Mouse (Mus musculus): ENCODE measurements around the gene Tescl. TPM values are rescaled to one million over a fixed set of nuclear protein-coding genes. Genes with fewer than 3 reads are reported as not detected.

Gene Tescl
- total RNA-seq, 4 experiments from 2014 or later, result 0.50 TPM; not detected in 3

- no peak for DNase-seq (ENCODE audit: low spot score)
Measured at GRCm38 (mm10) chr7:24363228-24363627, 29.5 kb upstream of the Tescl start.

- no peak for DNase-seq (ENCODE audit: low spot score)
Measured at GRCm38 (mm10) chr7:24361001-24361400, 27.3 kb upstream of the Tescl start.

GRCm38 (mm10) chr7:24359269-24359668, 25.5 kb upstream of the Tescl start:
- DNase-seq (ENCODE audit: low spot score), result no peak

- no peak for DNase-seq (ENCODE audit: low spot score)
Measured at GRCm38 (mm10) chr7:24357899-24358298, 24.2 kb upstream of the Tescl start.

GRCm38 (mm10) chr7:24356081-24356480, 22.3 kb upstream of the Tescl start:
- no peak for DNase-seq (ENCODE audit: low spot score)

GRCm38 (mm10) chr7:24355646-24356045, 21.9 kb upstream of the Tescl start:
- DNase-seq (ENCODE audit: low spot score), result no peak

- DNase-seq (ENCODE audit: low spot score), result no peak
Measured at GRCm38 (mm10) chr7:24348896-24349295, 15.2 kb upstream of the Tescl start, which contains the start of gene Lypd5. TSS of gene Lypd5 (plus strand) at chr7:24349196.

- no peak for DNase-seq (ENCODE audit: low spot score)
Measured at GRCm38 (mm10) chr7:24346444-24346843, 12.7 kb upstream of the Tescl start.

- no peak for DNase-seq (ENCODE audit: low spot score)
Measured at GRCm38 (mm10) chr7:24343701-24344272, 10.1 kb upstream of the Tescl start.

- no peak for DNase-seq (ENCODE audit: low spot score)
Measured at GRCm38 (mm10) chr7:24338241-24338640, 4.5 kb upstream of the Tescl start.

GRCm38 (mm10) chr7:24335699-24336309, 2.1 kb upstream of the Tescl start:
- peak; percentile 42 for DNase-seq (ENCODE audit: low spot score)

GRCm38 (mm10) chr7:24327281-24327975, 6.3 kb downstream of the Tescl start:
- DNase-seq (ENCODE audit: low spot score), result no peak

- DNase-seq (ENCODE audit: low spot score), result no peak
Measured at GRCm38 (mm10) chr7:24326273-24327135, 7.2 kb downstream of the Tescl start.

GRCm38 (mm10) chr7:24325675-24326128, 8.0 kb downstream of the Tescl start:
- DNase-seq (ENCODE audit: low spot score), result no peak

- DNase-seq (ENCODE audit: low spot score), result no peak
Measured at GRCm38 (mm10) chr7:24325197-24325596, 8.5 kb downstream of the Tescl start.

GRCm38 (mm10) chr7:24322593-24322992, 11.1 kb downstream of the Tescl start:
- DNase-seq (ENCODE audit: low spot score), result no peak

GRCm38 (mm10) chr7:24318942-24319341, 14.8 kb downstream of the Tescl start:
- DNase-seq (ENCODE audit: low spot score), result no peak

- peak; percentile 98 for DNase-seq (ENCODE audit: low spot score)
Measured at GRCm38 (mm10) chr7:24316567-24317092, 17.1 kb downstream of the Tescl start, which contains the start of gene Zfp94. TSS of gene Zfp94 (minus strand) at chr7:24316666.

- DNase-seq (ENCODE audit: low spot score), result no peak
Measured at GRCm38 (mm10) chr7:24315726-24316566, 17.8 kb downstream of the Tescl start.

GRCm38 (mm10) chr7:24300771-24301282, 32.9 kb downstream of the Tescl start, which contains the start of gene Zfp61:
TSS of gene Zfp61 (minus strand) at chr7:24301232.
- DNase-seq (ENCODE audit: low spot score), result no peak

Data from heart, adult 8-10 months (tissue).